Mouse (Mus musculus) lung, postnatal 4 days (tissue): ENCODE measurements around the gene Tbc1d9b.
A peak's percentile ranks its signal among the peaks of the same experiment; 100 is the strongest.
"Not testable (repeated sequence)": the region's sequence is repeated elsewhere in the genome, so short reads cannot be mapped to it uniquely, and the experiment has no call there.

Source experiments
- DNase-seq, 2 experiments: peaks; one replicate each; pipeline ENCODE4 v3.0.0; 2021

Tbc1d9b gene

DNA sequence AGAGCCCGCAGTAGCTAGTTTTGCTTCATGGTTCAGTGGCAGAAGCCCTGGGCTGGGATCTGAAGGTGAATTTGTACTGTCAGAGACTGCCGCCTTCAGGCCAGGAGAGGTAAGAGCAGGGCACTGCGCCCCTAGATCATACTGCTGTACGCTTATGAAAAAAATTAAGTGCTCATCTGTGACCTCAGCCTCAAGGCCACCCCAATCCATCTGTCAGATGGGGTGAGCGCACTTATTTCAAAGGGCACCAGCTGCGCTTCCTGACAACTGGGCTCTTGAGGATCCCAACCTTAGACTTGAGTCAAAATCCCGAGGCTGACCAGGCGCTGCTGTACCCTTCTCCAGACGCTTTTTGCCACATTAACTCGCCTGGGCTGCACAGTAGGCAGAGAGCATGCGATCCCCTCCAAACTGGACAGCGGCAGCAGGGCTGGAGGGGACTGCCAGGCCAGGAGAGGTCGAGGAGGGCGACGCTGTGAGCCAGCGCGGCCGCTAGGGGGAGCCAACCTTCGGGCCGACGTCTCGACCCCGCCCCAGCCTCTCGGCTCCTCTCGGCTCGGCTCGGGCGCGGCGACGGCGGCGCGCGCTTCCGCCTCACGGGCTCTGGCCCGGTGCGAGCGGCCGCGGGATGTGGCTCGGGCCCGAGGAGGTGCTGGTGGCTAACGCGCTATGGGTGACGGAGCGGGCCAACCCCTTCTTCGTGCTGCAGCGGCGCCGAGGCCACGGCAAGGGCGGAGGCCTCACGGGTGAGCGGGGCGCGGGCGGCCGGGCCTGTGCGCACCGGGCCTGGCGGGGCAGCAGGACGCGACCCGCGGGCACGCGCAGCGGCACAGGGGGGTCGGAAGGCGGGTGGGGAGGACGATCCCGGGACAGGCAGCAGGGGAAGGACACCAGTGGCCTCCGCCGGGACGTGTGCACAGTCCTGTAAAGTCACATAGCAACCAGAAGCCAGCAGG, at the start of gene Tbc1d9b:
Gene Tbc1d9b, plus strand, starts transcription at position 586 of the 956 bp plus-strand sequence.
- DNase-seq: peak; percentile 93 to 95

DNA sequence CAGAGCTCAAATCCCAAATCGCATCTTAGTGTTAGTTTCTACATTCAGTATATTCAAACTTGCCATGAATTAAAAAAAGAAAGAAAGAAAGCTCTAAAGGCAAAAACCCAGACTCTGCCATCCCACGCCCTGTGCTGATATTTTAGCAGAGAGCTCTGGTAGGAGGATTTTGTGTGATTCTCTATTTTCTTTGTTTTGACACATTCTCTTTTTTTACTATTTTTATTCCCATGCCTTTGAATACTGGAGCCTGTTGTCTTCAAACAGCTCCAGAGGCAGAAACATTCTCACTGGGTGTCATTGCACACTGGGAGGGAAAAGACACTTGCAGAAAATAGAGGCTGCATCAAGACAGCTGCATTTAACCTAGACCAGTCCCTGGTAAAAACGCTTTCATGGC, 45.0 kb upstream of the Tbc1d9b start:
- no peak for DNase-seq

DNA sequence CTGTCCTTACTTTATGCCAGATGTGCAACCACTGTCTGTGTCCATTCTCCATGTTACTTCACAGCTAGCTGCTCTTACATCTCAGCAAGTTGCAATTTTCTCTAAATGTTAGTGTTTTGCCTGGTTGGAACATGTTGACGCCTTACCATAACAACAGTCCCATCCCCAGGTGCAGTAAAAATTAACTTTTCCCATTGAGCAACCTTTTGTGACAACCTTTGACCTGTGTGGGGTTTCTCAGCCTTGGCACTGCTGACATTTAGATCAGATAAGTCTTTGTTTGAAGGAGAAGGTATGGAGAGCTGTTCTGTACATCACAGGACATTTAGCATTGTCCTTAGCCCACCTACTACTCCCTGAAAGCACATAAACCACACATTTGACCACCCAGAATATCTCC, 41.4 kb upstream of the Tbc1d9b start:
- no peak for DNase-seq

DNA sequence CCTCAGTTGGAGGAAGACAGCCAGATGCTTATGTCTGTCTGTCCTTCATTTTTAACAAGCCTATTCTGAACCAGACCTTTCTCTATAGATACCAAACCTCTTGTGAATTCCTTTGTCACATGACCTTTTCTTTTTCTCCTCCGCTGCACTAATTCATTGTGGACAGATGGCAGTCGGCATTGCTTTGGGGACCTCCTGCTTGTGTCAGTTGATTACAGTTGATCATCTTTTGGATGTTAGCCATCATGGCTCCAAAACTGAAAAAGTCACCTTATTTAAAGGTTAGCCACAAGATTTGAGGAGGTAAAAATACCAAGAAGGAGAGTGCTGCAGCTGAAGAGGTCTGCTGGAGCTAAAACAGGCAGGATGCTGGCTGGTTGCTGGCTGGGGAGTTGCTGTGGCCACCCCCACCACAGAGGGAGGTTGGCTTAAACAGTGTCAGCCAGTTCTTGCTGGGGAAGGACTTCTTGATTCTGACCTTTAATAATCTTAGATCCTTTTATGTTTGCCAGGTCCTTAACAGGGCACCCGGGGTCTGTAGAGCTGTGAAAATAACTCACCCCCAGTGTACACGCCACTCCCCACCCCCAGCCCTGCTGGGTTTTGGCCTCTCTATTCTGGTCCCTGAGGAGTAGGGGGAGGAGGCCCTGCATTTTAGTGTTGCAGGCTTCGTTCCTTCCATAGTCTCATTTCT, 40.1 kb upstream of the Tbc1d9b start:
- DNase-seq: no peak

DNA sequence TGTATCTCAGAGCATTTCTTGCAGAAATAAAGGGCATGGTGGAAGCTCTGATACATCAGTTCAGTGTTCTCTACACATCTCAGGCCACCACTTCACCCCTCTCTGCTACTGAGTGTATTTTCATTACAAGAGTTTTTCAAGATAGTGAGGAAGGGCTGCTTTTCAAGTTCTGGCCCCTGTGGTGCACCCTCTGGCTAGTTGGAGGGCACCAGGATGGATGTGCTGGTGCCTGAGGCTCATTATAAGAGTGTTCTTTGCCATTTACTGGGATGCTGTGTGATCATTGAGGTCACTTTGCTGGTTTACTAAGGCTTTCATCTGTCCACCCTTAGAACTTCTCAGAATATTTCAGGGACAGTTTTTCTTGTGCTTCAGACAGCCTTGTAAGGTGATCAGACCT, 39.5 kb upstream of the Tbc1d9b start:
- no peak for DNase-seq

DNA sequence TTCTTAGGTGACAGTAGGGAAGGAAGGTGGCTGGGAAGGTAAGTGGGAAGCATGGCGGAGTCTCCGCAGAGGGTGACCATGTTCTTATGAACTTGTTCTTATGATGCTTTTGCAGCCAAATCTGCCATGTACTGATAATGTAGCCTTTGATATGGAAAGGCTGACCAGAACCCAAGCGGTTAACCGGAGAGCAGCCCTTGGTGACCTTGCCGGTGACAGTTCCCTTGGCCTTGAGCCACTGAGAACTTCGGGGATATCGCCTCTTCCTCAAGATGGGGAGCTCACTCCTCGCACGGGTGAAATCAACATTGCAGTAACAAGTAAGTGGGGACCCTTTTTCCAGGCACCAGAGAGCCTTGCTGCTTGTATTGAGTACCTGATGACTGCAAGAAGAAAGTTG, 35.5 kb upstream of the Tbc1d9b start:
- DNase-seq: no peak

DNA sequence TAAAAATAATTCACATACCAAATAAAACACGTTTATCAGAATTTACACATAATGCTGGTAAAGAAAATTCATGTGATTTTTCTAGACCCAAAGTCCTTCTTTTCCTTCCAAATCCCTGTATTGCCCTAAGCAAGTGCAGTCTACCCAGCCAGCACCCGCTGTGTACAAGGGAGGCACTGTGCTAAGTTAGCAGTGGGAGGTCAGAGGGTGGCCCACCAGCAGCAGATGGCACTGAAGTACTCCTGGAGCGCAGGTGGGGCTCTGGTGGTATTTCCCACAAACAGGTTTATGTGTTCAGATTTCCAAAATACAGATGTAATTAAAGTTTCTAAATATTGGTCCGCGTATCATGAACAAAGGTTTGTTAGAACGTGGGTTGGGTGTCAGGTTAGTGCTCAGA, 34.1 kb upstream of the Tbc1d9b start:
- no peak for DNase-seq

DNA sequence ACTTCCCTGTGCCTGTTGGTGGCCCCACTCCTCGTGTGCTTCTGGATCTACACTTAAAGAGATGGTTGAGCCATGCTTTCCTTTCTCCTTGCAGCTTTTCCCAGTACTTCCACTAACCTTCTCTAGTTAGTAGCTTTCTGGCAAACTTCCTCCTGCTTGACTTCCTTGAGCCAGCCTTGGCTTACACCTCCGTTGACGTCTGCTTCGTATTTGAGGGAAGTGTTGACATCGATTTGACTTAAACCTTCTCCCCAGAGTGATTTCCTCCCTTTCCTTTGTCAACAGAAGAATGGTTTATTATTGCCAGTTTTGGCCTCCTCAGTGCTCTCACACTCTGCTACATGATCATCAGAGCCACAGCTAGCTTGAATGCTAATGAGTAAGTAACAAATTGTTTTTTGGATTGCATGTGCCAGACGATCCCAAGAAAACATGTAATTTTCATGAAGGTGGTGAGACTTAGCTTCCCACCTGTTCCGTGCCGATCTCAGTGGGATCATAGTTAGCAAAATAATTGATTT, 32.2 kb upstream of the Tbc1d9b start:
- no peak for DNase-seq

DNA sequence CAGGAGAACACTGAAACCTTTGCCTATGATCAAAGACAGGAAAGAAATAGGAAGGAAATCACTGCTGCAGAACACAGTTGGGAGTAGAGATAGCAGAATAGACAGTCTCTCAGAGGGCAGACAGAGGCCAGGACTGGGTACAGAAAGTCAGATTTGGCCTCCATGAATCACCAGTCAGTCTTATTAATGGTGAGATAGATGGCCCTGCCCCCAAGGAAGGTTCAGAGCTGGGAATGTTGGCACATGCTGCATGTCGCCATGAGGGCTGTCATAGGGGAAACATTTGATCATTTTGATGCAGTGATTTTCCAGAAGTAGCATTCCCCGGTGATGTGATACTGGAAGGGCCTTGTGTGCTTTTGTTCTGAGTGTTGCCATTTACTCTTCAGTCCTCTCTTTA, 31.5 kb upstream of the Tbc1d9b start:
- DNase-seq: no peak

DNA sequence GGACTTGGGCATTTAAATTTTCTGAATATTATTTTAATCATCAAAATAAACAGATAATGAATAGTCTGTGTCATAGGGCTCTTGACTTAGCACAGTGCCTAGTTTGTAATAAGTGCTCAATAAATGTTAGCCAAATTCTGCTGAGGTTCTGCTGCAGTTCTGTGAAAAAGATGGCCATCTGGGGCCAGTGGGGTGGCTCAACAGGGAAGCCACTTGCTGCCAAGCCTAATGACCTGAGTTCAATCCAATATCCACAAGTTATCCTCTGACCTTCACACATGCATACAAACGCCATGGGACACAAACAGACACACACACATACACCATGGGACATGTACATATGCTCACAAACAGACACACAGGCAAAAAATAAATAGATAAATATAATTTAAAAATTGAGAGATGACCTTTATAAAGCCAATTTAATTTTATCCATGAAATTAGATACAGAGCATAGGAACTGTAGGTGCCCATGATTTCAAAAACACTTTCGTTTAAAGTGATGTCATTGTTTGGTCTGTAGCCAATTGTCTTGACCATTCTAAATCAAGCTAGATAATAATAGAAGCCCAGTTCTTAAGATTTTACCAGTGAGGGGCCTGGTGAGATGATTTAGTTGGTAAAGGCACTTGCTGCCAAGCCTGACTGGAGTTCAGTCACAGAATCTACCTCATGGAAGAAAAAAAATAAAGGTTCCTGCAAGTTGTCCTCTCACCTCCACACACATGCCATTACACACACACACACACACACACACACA, 30.5 kb upstream of the Tbc1d9b start:
- DNase-seq: no peak

DNA sequence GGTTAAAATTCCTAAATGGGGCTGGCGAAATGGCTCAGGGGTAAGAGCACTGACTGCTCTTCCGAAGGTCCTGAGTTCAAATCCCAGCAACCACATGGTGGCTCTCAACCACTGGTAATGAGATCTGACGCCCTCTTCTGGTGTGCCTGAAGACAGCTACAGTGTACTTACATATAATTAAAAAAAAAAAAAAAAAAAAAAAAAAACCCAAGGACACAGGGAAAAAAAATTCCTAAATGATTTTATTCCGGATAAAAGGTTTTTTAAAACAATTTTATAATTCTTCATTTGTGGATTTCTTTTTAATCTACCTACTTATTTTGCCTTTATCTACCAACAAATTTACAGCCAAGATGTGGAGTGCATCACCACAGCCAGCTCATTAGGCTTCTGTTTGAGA, 29.2 kb upstream of the Tbc1d9b start:
- not testable (repeated sequence) for DNase-seq

DNA sequence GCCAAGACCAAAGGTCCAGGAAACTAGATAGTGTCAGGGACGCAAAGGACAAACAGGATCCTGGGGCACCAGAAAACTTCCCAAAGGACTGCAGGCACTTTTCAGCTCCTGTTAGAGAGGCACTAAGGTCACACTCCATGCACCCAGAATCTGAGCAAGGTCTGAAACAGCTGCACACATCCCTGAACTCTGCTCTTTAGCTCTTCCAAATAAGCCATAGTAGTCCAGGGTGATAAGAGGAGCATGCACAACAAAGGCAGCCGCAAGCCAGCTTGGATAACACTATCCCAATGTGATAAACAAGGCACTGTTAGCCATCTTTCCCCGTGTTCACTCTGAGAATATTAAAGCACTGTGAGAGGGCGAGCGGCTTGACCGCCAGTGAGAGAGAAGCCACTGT, 27.2 kb upstream of the Tbc1d9b start:
- no peak for DNase-seq

DNA sequence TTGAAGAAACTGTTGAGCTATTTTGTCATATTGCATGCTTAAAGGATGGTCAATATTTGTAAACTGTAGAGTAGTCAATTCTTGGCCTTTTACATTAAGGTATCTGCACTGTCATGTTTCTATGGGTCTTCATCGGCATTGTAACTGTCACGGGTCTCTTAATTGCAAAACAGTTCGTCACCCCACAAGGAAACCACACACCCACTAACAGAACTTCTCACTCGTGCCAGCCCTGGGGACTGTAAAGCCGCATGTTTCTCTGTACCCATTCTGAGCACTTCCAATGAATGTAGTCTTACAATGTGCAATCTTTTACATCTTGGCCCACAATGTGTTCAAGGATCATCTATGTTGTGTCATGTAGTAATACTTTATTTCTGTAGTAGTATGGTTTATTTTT, 26.0 kb upstream of the Tbc1d9b start:
- no peak for DNase-seq

DNA sequence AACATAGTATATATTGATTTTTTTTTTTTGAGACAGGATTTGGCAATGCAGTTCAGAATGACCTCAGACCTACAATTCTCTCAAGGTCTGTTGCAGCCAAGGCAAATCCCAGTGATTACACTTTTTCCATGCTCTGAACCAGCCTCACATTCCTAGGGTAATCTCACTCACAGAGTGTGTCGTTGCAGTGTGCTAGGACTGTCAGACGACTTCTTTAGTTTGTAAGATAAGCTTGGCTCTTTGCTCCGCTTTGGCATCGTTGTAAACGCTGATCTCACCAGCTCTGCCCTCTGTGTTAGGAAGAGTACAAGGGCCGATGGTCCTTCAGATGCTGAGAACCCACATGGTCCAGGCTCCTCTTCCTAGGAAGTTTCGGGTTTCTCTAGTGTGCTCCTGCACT, 25.2 kb upstream of the Tbc1d9b start:
- DNase-seq: no peak

DNA sequence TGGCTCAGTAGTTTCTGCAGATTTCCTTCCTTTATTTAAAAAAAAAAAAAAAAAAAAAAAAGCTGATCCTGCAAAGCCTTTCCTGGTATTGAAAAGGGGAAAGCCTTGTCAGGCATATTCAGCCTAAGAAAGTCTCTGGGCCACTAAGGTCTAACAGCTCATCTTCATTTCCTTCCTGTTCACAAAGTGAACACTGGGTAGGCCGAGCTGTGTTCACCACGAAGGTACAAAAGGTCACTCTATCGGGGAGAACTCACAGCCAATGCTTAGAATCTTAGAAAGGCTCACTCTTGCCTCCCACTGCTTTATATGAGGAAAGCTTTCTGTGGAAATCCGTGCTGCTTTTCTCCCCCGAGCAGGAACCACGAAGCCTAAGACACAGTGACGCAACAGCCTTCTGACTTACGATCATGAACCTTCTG, 22.4 kb upstream of the Tbc1d9b start:
- peak in 1 of 2 experiments; percentile 25 for DNase-seq

DNA sequence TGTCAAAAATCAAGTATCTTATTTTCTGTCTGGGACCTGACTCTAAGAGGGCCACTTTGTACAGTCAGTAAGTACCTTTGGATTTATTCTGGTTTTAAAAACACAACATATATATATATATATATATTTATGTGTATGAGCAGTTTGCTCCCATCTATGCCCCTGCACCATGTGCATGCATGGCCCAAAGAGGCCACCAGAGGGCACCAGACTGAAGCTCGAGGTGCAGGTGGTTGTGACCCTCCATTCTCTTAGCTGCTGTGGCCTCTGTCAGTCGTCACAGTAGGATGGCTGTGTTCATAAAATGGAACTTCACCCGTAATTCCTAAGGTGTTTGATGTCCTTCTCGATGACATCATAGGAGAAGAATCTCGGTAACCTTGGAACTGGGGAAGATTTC, 16.9 kb upstream of the Tbc1d9b start:
- peak; percentile 80 to 85 for DNase-seq

DNA sequence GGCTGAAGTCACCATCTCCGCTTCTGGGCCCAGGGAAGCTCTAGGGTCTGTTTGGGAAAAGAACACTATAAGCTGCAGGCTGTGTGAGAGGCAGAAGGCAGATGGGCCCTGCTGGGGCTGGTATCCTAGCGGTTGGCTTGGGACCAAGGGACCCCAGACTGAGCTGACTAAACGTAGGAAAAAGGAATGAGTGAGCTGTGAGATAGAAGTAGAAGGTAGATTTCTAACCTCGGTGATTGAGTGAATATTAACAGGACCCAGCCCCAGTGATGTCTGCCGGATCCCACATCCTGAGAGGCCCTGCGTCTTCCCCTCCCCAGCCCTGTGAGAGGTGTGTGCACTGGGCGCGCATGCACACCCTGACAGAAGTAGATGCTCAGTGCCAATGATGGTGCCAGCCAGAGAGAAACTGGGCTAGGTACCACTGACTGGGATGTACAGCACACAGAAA, 8.5 kb upstream of the Tbc1d9b start:
- DNase-seq: no peak

DNA sequence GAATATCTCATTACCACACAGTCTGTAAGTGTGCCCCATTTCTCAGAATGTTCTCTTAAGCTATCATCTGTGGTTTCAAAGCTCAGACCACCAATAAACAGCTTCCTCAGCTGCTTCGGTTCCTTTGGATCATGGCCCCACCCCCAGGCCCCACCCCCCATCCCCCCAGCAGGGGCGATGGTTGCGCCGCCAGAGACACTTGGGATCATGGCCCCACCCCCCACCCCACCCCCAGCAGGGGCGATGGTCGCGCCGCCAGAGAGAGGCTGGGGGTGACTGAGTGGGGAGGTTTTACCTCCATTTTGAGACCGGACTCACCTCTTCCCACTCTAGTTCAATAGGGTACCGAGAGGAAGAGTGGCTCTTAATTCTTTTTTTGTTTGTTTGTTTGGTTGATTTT, 3.4 kb upstream of the Tbc1d9b start:
- DNase-seq: no peak

DNA sequence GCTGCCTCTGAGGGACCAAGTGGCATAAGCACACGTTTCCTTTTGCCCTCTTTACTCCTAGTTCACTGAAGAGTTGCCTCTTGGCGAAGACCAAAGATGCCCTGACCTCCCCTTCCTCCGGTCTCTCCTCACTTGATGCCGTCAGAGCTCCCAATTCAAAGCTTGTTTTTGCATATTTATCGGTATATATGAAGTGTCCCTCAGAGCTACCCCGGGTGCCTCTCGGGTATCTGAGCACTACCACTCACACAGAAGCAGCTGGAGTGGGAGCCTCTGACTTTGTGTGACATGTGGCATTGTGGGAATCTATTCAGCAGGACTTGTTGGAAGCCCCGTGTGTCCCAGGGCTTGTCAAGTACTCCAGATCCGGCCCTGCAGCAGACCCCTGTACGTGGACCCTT, 605 bp downstream of the Tbc1d9b start:
- DNase-seq: no peak

DNA sequence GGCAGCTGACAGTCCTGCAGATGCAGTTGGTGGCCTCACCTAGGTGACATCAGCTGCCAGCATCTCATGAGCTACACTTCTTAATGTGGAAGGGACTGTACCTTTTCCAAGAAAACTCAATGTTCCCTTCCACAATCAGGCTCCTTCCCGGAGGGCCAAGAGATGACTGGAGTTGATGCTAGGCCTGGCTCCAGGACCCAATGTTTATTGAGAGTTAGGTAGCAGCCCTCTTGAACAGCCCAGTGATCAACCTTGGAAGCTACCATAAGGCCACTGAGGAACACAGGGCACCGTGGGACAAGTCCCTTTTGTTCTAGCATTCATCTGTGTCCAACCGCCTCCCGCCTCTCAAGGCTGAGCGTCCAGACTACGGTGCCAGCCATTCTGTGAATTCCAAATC, 1.1 kb downstream of the Tbc1d9b start:
- DNase-seq: no peak

DNA sequence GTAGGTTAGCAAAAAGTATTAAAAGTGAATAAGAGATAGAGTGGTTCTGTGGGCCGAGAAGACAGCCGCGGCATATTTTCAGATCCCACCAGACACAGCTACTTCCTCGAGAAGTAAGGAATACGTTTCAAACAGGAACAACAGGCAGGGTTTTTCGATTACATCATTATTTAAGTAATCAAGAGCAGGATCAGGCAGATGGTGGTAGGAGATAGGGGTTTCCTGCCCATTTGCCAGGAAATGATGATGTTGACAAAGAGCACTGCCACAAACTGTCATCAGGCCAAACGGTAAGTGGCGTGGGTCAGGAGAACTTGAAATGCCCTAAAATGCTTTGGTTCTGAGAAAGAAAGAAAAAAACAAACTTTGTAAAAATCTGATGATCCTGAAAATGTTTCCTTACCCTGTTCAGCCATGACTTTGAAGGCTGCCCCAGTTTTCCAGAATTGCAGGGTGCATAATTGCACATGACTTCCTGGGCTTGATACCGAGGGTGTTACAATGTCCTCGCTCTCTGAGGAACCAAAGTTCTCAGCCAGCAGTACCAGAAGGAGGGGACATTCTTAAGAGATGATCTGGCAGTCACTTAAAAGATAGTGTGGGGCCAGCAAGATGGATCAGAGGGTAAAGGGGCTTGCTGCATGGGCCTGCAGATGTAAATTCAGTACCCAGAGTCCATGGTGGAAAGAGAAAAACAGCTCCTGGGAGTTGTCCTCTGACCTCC, 3.1 kb downstream of the Tbc1d9b start:
- DNase-seq: peak in 1 of 2 experiments; percentile 44

DNA sequence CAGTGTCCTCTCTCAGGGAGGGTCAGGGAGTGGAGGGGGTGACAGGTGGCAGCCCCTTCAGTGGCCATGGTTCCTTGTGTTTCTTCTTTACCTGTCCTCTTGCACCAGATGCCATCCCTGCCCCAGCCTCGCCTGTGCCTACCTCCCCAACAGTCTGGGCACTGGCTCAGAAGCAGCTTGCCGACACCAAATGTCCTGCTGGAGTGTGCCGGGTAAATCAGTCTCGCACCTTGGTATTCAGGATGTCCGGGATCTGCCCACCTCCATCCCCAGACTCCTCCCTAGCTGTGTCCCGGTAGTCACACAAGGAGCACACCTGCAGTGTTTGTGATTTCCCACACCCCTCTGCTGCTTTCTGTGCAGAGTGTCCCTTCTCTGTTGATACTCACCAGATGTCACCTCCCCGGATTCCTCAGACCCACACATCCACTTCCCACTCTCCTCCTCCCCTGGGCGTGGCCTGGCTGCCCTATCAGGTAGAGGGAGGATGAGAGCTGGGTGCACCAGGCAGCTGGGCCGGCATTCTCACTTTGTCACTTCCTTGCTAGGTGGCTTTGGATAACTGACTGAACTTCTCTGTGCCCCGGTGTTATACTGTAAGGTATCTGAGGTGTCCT, 7.1 kb downstream of the Tbc1d9b start:
- no peak for DNase-seq
